ENCODE assay signal across 8 mouse cellular contexts in the genomic region with DNA sequence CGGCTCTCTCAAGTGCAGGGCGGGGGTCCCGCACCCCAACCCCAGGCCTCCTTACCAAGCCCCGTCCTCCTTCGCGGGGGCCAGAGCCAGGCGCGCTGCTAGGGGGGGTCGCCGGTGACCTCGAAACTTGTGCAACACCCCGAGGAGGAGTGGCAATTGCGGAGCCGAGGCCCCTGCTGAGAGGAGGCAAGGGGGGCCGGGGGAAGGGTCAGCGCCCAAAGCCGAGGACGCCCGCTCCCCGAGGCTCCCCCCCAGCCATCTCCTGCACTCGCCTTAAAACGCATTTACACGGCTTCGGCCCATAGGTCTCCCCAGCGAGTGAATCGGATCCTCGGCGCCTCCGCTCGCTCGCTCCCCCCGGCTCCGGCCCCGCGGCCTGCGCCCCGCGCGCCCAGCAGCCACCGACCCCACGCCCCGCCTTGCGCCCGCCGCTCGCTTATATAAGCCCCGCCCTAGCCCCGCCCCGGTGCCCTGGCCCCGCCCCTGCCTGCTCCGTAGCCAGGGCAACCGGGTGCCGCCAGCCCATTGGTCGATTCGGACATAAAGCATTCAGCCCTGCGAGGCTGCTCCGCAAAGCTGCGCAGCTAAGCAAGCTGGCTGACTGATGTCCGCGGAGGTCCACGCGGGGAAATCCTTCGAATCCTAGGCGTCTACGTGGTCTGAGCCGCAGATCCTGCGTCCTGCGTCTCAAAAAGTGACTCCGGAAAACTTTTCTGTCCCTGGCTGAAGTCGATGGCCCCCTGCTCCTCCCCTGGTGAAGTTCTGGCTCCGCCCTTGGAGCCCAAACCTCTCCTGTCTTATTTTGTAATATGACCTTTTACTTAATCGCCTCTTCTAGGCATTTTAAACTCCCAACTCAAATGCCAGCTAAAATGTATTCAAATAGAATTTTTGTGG. TPM values are rescaled to one million over a fixed set of nuclear protein-coding genes. Genes with fewer than 3 reads are reported as not detected.
DNase-seq lines count a peak whose midpoint lies in the region; ATAC-seq and TF ChIP-seq lines count a peak whose summit lies in the region.

A gene (minus strand): TSS at position 414 of the 897 bp plus-strand sequence.

- DNase-seq in CH12.LX (ENCODE audit: extremely low read depth) = peak; percentile 83
- DNase-seq in c-Kit-positive CD71-positive TER-119-positive erythroid progenitor cells, embryonic 14.5 days (ENCODE audit: low spot score) = peak; percentile 68
- DNase-seq in kidney, postnatal 25 days = peak; percentile 93 to 95
- DNase-seq in liver, embryonic 14.5 days (ENCODE audit: low read depth in 3 of 3, low spot score in 3 of 3) = peak; percentile 45 to 55 (median 52)
- DNase-seq in neural tube, embryonic 10.5 days (ENCODE audit: extremely low spot score, low spot score) = peak; percentile 100

- no peaks in the 10 kb centered on the region for H3K36me3 ChIP-seq in CH12.LX (replicated peaks in 1 of 2; ENCODE audit: control insufficient read depth in 1 of 2, insufficient read depth in 1 of 2, low read length in 1 of 2)
- H3K36me3 ChIP-seq in forebrain, embryonic 12.5 days (replicated peaks) = no peaks in the 10 kb centered on the region
- H3K36me3 ChIP-seq in heart, embryonic 16.5 days (ENCODE audit: control insufficient read depth, insufficient read depth) = no peaks in the 10 kb centered on the region
- H3K36me3 ChIP-seq in liver, embryonic 14.5 days (replicated peaks; ENCODE audit: control insufficient read depth, insufficient read depth, low read depth) = no peaks in the 10 kb centered on the region
- H3K36me3 ChIP-seq in stomach, embryonic 15.5 days = no peaks in the 10 kb centered on the region

- peaks cover 53% of the 10 kb centered on the region for H3K27me3 ChIP-seq in CH12.LX (replicated peaks)
- H3K27me3 ChIP-seq in forebrain, embryonic 12.5 days = peaks cover 16% of the 10 kb centered on the region
- H3K27me3 ChIP-seq in heart, embryonic 16.5 days (ENCODE audit: control insufficient read depth, insufficient read depth, low read length) = peaks cover 13% of the 10 kb centered on the region
- peaks cover 34% of the 10 kb centered on the region for H3K27me3 ChIP-seq in liver, embryonic 14.5 days (ENCODE audit: control insufficient read depth, insufficient read depth, low read length)
- H3K27me3 ChIP-seq in stomach, embryonic 15.5 days (replicated peaks) = no peaks in the 10 kb centered on the region; the same call in 1 of the 2 replicates

- TF ChIP-seq CTCF in CH12.LX (conservative IDR thresholded peaks at IDR 0.05 in 1 of 2, IDR thresholded peaks at IDR 0.05 in 1 of 2; ENCODE audit: low read depth in 2 of 2, low read length in 2 of 2) = no peak
- TF ChIP-seq CTCF in liver, embryonic 14.5 days (IDR thresholded peaks at IDR 0.05; ENCODE audit: low read depth) = no peak

- no peak for TF ChIP-seq EP300 in CH12.LX (IDR thresholded peaks at IDR 0.05; ENCODE audit: low read length)
- TF ChIP-seq EP300 in liver, embryonic 14.5 days (IDR thresholded peaks at IDR 0.05; ENCODE audit: low read depth) = no peak

- dilution Hi-C loops in CH12.LX (cut with MboI; ENCODE audit: extremely low pct_ligation_motif_present, extremely low pct_unique_long_range_greater_than_20kb, low sequenced_read_pairs) = no loop called here

- H3K4me3 ChIP-seq in CH12.LX (replicated peaks in 1 of 3; ENCODE audit: low read depth in 2 of 3, low read length in 2 of 3, poor library complexity in 1 of 3) = peak within 1 kb of the TSS; percentile 60 to 64 (median 63)
- H3K4me3 ChIP-seq in forebrain, embryonic 12.5 days (replicated peaks) = peak within 1 kb of the TSS; percentile 60
- H3K4me3 ChIP-seq in heart, embryonic 16.5 days (ENCODE audit: low read length) = peak within 1 kb of the TSS; percentile 81
- H3K4me3 ChIP-seq in liver, embryonic 14.5 days (ENCODE audit: insufficient read depth in 1 of 2, low read depth in 2 of 2, low read length in 2 of 2) = peak within 1 kb of the TSS; percentile 48 to 57
- peak within 1 kb of the TSS; percentile 72 for H3K4me3 ChIP-seq in stomach, embryonic 15.5 days (replicated peaks)

- H3K27ac ChIP-seq in CH12.LX (ENCODE audit: insufficient read depth, low read depth) = no peak within 1 kb of the TSS
- H3K27ac ChIP-seq in forebrain, embryonic 12.5 days = peak within 1 kb of the TSS; percentile 73; the same call in 1 of the 2 replicates
- peak within 1 kb of the TSS; percentile 57; the same call in 1 of the 2 replicates for H3K27ac ChIP-seq in heart, embryonic 16.5 days (ENCODE audit: low read length)
- no peak within 1 kb of the TSS for H3K27ac ChIP-seq in liver, embryonic 14.5 days
- peak within 1 kb of the TSS; percentile 74 for H3K27ac ChIP-seq in stomach, embryonic 15.5 days

- H3K9ac ChIP-seq in CH12.LX (ENCODE audit: insufficient read depth, low read depth) = peak within 1 kb of the TSS; percentile 33
- H3K9ac ChIP-seq in forebrain, embryonic 12.5 days = peak within 1 kb of the TSS; percentile 76
- peak within 1 kb of the TSS; percentile 80 for H3K9ac ChIP-seq in heart, embryonic 16.5 days (ENCODE audit: low read length)
- no peak within 1 kb of the TSS for H3K9ac ChIP-seq in liver, embryonic 14.5 days (replicated peaks)
- peak within 1 kb of the TSS; percentile 58 for H3K9ac ChIP-seq in stomach, embryonic 15.5 days

- no peak for TF ChIP-seq RAD21 in CH12.LX (IDR thresholded peaks at IDR 0.05; ENCODE audit: low read depth, low read length)

- H3K4me2 ChIP-seq in CH12.LX (ENCODE audit: insufficient read depth, low read depth, poor library complexity, severe bottlenecking) = peak within 1 kb of the TSS; percentile 94
- H3K4me2 ChIP-seq in forebrain, embryonic 12.5 days = peak within 1 kb of the TSS; percentile 94
- peak within 1 kb of the TSS; percentile 90 for H3K4me2 ChIP-seq in heart, embryonic 16.5 days (ENCODE audit: low read depth, low read length)
- peak within 1 kb of the TSS; percentile 69 for H3K4me2 ChIP-seq in liver, embryonic 14.5 days (ENCODE audit: low read depth)
- H3K4me2 ChIP-seq in stomach, embryonic 15.5 days = peak within 1 kb of the TSS; percentile 90

- in situ Hi-C loops in CH12.LX (cut with MboI; ENCODE audit: low pct_ligation_motif_present, low pct_unique_long_range_greater_than_20kb, low sequenced_read_pairs) = no loop called here

- no peaks in the 10 kb centered on the region for H3K79me2 ChIP-seq in CH12.LX (replicated peaks; ENCODE audit: control insufficient read depth, extremely low read depth, insufficient read depth, poor library complexity, severe bottlenecking)

- peak; percentile 97 for ATAC-seq in forebrain, embryonic 12.5 days (ENCODE audit: low FRiP score)
- ATAC-seq in heart, embryonic 16.5 days (replicated peaks; ENCODE audit: extremely low read depth, insufficient read depth, low FRiP score) = peak; percentile 97
- peak; percentile 82 for ATAC-seq in liver, embryonic 14.5 days (ENCODE audit: insufficient read depth)
- peak; percentile 95 for ATAC-seq in stomach, embryonic 15.5 days (ENCODE audit: insufficient read depth, low FRiP score, low read depth)

- peaks cover 8 to 16% of the 10 kb centered on the region in 2 experiments for H3K4me1 ChIP-seq in CH12.LX (ENCODE audit: control insufficient read depth in 1 of 2, insufficient read depth in 2 of 2)
- H3K4me1 ChIP-seq in forebrain, embryonic 12.5 days = peaks cover 44% of the 10 kb centered on the region
- peaks cover 22% of the 10 kb centered on the region for H3K4me1 ChIP-seq in heart, embryonic 16.5 days (ENCODE audit: control insufficient read depth, insufficient read depth, low read length)
- peaks cover 0 to 5% of the 10 kb centered on the region in 2 experiments; a peak in 1 of 4 replicates for H3K4me1 ChIP-seq in liver, embryonic 14.5 days (replicated peaks; ENCODE audit: control insufficient read depth in 2 of 2, insufficient read depth in 2 of 2, low read length in 1 of 2)
- H3K4me1 ChIP-seq in stomach, embryonic 15.5 days = peaks cover 25% of the 10 kb centered on the region

- H3K9me3 ChIP-seq in CH12.LX (replicated peaks; ENCODE audit: low read length) = no peaks in the 10 kb centered on the region
- no peaks in the 10 kb centered on the region for H3K9me3 ChIP-seq in forebrain, embryonic 12.5 days
- H3K9me3 ChIP-seq in heart, embryonic 16.5 days (replicated peaks; ENCODE audit: control insufficient read depth, low read length) = no peaks in the 10 kb centered on the region
- no peaks in the 10 kb centered on the region for H3K9me3 ChIP-seq in liver, embryonic 14.5 days (ENCODE audit: control insufficient read depth, low read length)
- H3K9me3 ChIP-seq in stomach, embryonic 15.5 days = no peaks in the 10 kb centered on the region

- peak; percentile 75 for TF ChIP-seq POLR2A in CH12.LX (IDR thresholded peaks at IDR 0.05; ENCODE audit: low read depth, low read length)

- under 1% methylated on average over 72 of the region's 72 CpGs for WGBS in forebrain, embryonic 12.5 days
- WGBS in heart, embryonic 16.5 days = 1% methylated on average over 72 of the region's 72 CpGs
- WGBS in liver, embryonic 14.5 days (ENCODE audit: insufficient replicate concordance) = under 1% methylated on average over 68 of the region's 72 CpGs
- under 1% methylated on average over 64 of the region's 72 CpGs for WGBS in stomach, embryonic 15.5 days

TF ChIP-seq in CH12.LX, 34 proteins besides CTCF, POLR2A, EP300 and RAD21 (continues in another document):
- TF ChIP-seq NELFE (IDR thresholded peaks at IDR 0.05; ENCODE audit: low read depth, low read length) = peak; percentile 66; the same call in 1 of the 2 replicates
- TF ChIP-seq MXI1 (IDR thresholded peaks at IDR 0.05; ENCODE audit: low read depth, low read length) = peak; percentile 94
- TF ChIP-seq SIN3A (IDR thresholded peaks at IDR 0.05; ENCODE audit: low read length) = peak; percentile 72
- TF ChIP-seq NRF1 (IDR thresholded peaks at IDR 0.05; ENCODE audit: low read depth, low read length) = peak; percentile 82
- TF ChIP-seq JUN (IDR thresholded peaks at IDR 0.05; ENCODE audit: insufficient read depth, low read depth, low read length) = no peak
- no peak for TF ChIP-seq MAX (IDR thresholded peaks at IDR 0.05; ENCODE audit: low read length)
- TF ChIP-seq TCF12 (IDR thresholded peaks at IDR 0.05; ENCODE audit: low read depth, low read length) = peak; percentile 14; the same call in 1 of the 2 replicates
- TF ChIP-seq ELF1 (IDR thresholded peaks at IDR 0.05; ENCODE audit: low read depth, low read length) = peak; percentile 41; the same call in 1 of the 2 replicates
- no peak for TF ChIP-seq POLR2AphosphoS2 (IDR thresholded peaks at IDR 0.05; ENCODE audit: low read depth, low read length)
- peak; percentile 29 for TF ChIP-seq HCFC1 (IDR thresholded peaks at IDR 0.05; ENCODE audit: low read depth, low read length)

RNA-seq across cellular contexts. Expression of the gene that starts here (rescaled TPM):
- total RNA-seq in CH12.LX (2012; rRNA removed) = 0.63 and 1.7 TPM in 2 replicates
- 0.58 and 0.91 TPM in 2 replicates for total RNA-seq in CH12.LX (2014; rRNA removed)
- 2.1 and 2.4 TPM in 2 replicates for polyA plus RNA-seq in CH12.LX (2012; ENCODE audit: insufficient read length, low read depth)
- polyA plus RNA-seq in forebrain, embryonic 12.5 days (2016; fragmentation: Nextera tagmentation; extraction: Ambion mirVana) = 12.0 and 15.0 TPM in 2 replicates
- 7.6 and 8.9 TPM in 2 replicates for polyA plus RNA-seq in heart, embryonic 16.5 days (2015; fragmentation: Nextera tagmentation; extraction: Ambion mirVana)
- polyA plus RNA-seq in liver, embryonic 14.5 days (2012; rRNA removed) = 0.47 and 0.62 TPM in 2 replicates
- polyA plus RNA-seq in liver, embryonic 14.5 days (2014; fragmentation: Nextera tagmentation; extraction: Ambion mirVana) = 0.27 and 0.59 TPM in 2 replicates
- polyA plus RNA-seq in stomach, embryonic 15.5 days (2015; fragmentation: Nextera tagmentation; extraction: Ambion mirVana) = 16.7 and 18.4 TPM in 2 replicates

Comparison
In these comparisons a context has a peak if more than half of its experiments do, and no peak if none do; other contexts are left out.
1. Peak in DNase-seq, ATAC-seq, H3K4me3 ChIP-seq and H3K4me2 ChIP-seq in liver, embryonic 14.5 days; RNA of the gene not detected or under 1 TPM.
2. H3K27ac ChIP-seq: peak in forebrain, embryonic 12.5 days (single experiment), heart, embryonic 16.5 days (single experiment) and stomach, embryonic 15.5 days (single experiment); none in CH12.LX (single experiment) and liver, embryonic 14.5 days (single experiment).
3. Peak in every context shown above with its lines, with median percentiles within 50 percentile points of each other: DNase-seq, H3K4me2 ChIP-seq, H3K4me3 ChIP-seq and ATAC-seq.